Mouse (Mus musculus) ovary, postnatal 10 days (tissue): ENCODE results near the gene Sh3pxd2b.

Experiments
- DNase-seq: peaks from one replicate; pipeline ENCODE4 v3.0.0; 2022; ENCODE audit warnings: low spot score

Gene Sh3pxd2b

DNA sequence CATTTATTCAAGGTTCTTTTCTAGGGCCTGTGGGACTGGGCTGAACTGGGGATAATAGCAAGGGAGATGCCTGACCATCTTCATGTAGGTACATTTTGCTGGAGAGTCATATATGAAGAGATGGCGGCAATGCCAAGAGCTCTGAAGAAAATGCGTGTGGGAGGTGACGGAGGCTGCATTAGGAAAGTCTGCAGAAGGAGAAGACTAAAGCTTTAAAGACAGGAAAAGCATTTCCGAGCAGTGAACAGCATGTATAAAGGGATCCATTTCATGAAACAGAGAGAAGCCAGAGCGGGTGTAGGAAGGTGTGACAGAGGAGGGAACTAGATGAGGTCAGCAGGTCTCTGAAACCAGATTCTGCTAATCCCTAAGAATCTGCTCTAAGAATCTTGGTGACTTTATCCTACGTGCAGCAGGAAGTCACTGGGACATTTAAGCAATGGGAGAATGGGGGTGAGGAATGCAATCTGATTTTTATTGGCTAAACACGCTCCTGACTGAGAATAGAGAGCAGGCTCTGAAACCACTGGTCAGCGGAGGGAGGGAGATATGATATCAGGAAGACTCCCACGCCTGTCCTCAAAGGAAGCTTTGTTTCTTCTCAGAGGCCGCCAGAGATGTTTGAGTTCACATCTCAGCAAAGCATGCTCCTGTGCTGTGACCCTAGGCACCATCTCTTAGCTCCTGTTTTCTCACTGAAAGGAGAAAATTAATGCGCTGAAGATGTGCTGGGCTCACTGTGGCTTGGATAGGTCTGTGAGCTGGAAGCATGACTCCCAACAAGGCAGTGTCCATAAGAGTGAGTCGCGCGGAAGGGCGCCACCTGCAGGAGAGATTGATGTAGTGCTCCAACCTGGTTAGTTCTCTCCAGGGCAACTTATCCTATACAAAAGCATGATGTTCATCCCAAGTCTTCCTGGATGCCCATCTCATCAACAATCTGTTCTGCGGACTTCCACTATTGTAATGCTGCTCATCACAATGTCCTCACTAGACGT lies 6.8 kb upstream of the Sh3pxd2b start:
- no peak for DNase-seq

DNA sequence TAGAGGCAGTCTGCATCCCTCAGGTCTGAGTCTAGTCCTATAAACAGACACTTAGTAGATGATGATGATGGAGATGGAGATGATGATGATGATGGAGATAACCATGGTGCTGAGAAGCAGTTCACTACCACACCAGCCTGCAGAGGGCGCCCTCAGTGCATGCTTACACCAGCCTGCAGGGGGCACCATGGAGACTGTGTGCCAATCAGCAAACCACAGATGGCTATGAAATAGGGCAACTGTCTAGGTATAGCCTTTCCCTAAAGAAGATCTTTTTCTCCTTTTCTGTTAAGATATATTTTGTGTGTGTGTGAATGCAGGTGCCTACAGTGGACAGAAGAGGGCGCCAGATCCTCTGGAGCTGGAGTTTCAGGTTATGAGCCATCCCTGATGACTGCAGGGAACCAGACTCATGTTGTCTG lies 4.8 kb upstream of the Sh3pxd2b start:
- DNase-seq = no peak

DNA sequence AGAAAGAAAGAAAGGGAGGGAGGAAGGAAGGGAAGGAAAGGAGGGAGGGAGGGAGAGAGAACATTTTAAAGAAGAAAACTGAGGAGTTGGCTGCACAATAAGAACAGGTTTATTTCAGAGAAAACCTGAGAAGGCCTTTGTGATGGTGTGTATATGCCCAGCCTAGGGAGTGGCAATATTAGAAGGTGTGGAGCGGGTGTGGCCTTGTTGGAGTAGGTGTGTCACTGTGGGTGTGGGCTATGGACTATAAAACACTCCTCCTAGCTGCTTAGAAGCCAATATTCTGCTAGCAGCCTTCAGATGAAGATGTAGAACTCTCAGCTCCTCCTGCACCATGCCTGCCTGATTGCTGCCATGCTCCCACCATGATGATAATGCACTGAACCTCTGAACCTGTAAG lies 4.3 kb upstream of the Sh3pxd2b start:
- DNase-seq = no peak

DNA sequence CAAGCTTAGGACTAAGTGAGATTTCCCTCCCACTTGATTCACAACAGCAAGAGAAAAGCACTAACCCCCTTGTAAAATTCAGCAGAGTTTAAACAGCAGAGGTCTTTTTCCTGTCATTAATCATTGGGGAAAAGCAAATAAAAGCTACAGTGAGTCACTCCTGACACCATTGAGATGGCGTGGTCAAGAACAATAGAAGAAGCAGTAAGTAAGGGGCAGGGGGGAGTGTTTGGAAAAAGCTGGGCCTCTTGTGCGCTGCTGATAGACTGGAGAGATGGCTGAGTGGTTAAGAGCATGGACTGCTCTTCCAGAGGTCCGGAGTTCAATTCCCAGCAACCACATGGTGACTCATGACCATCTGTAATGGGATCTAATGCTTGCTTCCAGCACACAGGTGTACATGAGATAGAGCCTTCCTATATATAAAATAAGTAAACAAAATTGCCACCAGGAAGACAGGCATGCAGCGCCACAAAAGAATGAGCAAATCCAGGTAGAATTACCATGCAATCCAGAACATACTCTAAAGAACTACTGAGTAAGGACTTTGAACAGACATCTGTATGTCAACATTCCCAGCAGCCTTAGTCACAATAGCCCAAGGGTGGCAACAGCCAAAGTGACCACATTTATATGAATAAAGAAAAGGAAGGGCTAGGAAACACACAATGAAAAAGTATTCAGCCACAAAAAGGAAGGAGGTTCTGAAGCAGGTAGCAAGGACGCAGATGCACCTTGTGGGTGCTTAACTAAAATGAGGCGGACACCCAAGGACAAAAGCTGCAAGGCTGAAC lies 1.9 kb upstream of the Sh3pxd2b start:
- DNase-seq = no peak

DNA sequence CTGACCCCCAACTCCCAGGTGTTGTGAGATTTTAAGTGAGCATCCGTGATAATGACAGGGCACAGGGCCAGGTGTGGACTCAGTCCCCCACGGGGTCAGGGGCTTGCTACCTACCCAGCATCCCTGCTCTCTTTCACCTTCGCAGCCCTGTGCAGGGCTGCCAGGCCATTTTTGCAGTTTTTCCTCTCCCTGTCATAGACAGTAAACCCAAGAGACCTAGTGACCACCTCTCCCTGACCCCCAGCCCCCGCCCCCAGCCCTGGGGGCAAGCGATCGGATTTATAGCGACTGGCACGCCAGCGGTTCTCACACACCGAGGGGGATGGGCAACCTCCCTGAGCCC lies 385 bp upstream of the Sh3pxd2b start:
- no peak for DNase-seq

DNA sequence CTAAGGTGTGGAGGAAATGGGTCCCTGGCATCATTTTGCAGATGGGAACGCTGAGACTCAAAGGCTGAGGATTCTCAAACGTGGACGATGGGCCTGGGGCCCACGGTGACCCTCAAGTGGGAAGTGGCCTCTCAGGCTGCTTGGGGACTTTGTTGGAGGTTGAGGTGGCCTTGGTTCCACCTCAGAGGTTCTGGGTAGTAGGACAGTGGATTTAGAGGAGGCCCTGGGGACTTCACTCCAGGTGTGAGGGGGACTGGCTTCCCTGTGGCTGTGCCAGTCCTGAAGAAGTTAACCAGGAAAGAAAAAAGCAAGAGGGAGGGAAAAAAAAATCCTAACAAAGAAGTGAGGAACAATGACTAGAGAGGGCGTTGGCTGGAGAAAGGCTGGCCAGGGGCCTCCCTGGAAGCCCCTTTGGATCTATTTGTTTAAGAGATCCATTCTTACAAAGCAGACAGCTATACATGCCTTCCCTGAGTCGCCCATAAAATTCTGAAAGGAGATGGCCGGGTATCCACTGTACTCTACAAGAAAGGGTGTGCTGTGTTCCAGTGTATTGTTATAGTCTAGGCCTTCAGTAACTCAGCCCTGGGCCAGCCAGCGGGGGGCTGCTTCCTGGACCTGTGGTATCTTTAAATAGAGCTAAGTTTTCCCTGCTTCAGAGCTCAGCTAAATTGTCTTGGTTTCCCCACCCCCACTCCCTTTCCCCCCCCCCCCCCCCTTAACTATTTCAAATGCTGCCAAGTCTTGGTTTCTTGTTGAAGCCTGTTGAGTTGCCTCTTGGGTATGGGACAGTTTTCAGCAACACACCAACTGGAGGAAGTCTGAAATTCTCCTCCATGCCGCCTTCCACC lies 1.0 kb downstream of the Sh3pxd2b start:
- DNase-seq = no peak

DNA sequence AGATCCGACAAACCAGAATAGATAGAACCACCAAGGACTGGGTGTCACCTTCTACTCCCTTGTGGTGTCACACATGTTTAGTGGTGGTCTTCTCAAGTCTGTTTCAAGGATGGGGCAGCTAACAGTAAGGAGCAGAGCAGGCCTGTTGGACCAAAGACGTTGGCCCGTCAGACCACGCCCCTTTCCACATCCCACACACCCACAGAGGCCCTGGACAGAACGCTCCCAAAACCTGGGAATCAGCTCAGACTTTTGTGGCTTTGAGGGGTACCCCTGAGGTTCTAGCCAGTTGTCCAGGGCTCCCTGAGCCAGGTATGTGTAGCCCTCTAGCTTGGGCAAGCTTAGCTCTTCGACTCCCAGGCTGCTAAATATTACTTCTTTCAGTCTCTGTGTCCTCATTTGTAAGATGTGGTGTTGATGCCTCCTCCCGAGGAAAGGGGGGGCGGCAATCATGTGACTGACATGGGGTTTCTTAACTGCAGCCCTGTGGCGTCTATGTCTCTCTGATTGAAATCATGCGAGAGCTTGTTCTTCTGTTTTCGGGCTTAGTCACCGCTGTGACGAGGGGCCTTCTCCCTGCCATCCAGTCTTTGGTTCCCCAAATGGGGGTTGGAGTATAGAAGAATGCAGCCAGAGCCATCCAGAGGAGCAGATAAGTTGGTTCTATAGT lies 1.8 kb downstream of the Sh3pxd2b start:
- DNase-seq = no peak

DNA sequence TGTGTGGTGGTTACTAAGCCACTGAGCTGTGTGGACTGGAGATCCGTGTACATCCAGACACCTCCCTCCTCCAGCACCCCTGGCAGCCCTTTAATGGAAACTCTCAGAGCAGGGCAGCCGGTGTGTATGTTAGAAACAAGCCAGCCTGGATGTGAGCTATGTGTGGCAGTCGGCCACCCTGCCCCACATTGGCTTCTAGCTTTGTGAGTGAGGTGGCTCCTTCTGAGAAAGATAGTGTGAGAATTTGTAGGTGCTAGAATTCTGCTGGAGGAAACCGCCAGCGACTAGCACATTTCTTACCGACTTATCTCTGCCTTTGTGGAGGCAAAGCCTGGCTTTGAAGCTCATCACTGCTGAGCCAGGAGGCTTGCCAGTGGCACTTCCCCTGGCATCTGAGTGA lies 5.3 kb downstream of the Sh3pxd2b start:
- DNase-seq = no peak

DNA sequence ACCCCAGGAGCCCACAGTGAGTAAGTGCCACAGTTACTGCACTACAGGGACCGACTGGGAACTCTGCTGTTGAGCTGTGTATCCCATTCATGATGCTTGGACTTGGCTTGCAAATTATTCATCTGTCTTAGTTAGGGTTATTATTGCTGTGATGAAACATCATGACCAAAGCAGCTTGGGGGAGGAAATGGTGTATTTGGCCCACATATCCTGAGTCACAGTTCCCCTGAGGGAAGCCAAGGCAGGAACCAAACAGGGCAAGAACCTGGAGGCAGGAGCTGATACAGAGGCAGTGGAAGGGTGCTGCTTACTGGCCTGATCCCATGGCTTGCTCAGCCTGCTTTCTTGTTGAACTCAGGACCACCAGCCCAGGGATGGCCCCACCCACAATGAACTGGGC lies 7.8 kb downstream of the Sh3pxd2b start:
- DNase-seq = no peak

DNA sequence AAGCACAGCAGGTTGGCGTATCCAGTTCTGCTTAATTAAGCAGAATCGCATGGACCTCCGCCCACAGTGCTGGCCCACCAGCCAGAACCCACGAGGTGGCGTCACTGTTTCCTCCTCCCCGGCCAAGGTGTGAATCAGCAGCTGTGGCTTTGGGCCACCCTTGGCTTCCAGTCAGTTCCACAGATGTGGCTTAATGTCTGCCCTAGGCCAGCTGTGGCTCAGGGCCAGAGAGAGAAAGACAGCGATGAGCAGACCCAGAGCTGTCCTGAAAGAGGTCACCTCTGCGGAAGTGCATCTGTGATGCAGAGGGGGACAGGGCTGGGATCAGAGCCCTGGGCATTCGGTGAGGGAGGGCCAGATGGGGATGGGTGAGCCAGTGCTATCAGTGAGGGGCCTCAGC lies 10.1 kb downstream of the Sh3pxd2b start:
- DNase-seq = no peak

DNA sequence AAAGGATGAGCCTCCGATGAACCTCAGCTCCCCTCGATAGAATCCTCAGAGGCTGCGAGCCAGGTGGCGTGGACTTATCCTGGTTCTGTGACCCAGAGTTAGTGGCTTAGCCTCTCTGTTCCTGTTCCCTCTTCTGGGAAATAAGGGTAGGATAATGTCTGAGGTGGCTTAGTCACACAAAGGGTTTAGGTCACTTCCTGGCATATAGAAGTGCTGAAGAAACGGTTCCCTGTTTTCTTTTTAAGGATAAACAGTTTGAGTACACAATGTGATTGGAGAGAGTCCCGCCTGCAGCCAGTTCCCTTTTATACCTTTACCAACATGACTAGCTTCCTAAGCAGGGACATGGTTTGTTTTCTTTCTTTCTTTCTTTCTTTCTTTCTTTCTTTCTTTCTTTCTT lies 10.8 kb downstream of the Sh3pxd2b start:
- DNase-seq = no peak

DNA sequence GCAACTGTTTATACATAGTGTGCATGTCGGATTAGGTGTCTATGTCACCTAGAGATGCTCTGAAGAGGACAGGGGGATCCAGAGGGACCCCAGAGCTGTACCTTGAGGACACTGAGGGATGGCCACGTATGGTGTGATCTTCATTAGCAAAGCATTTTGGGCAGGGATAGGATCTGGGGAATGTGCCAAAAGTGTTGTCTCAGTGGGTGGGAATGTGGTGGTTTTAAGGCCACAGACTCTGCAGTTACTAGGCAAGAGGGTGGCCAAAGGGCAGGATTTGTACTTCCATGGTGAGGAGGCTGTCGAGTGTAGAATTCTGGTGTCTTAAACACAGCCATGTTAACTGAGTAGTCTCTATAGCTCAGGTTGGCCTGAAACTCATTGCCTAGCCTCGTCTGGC lies 11.9 kb downstream of the Sh3pxd2b start:
- DNase-seq = no peak

DNA sequence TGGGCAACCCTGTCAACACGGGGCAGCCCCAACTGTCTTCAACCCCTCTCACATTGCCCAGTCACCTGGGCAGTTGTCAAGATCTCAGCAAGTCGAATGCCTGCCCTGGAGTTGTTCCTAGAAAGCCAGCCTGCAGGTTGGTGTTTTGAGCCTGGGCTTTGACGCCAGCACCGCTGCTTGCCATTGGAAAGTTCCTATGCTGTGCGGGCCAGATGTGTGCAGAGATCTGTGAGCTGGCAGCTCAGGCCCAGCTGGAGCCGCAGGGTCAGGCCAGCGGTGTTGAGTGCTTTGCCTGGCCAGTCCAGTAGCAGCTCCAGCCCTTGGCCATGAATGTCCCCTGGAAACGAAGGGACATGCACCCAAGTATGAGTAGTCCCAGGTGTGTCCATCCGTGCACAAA lies 14.2 kb downstream of the Sh3pxd2b start:
- DNase-seq = no peak

DNA sequence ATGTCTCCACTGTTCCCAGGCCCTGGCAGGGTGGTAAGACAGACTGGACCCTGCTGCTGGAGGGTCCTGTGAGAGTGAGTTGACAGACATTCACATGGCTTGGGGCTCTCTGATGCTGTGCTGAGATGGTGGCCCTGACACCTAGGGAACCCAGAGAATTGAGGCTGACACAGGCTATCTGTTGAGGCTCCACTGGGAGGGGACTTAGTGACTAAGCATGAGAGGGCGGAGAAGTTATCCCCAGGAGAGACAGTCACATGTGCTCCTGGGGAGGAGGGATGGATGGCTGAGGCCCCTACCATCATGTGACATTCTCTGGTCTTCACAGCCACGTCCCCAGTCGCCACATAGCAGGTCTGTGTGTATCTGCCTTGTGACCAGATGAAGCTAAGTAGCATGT lies 15.6 kb downstream of the Sh3pxd2b start:
- no peak for DNase-seq

DNA sequence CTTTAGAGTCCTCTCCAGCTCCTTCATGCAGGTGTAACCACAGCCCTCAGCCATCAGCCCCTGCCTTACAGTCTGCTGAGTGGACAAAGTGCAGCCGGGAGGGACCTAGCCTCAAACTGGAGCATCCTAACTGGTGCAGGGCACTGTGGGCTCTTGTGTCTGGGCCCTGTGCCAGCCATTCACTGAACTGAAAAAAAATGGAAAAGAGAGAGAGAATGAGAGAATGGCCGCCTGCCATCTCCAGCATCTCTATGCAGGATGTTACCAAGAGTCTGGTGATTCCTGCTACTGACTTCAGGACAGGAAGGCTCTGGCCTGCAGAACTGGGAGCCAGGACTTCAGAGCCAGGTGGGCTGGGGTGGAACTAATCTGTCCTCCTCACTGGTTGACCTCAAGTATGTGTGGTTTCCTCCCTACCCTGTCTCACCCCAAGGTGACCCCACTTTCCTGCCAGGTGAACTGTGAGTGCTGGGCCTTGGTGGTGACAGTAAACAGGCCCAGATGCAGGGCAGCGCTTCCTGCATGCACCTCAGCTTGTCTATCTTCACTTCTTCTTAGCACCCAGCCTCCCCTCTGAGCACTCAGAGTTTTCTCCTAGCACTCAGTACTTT lies 16.1 kb downstream of the Sh3pxd2b start:
- DNase-seq = no peak

DNA sequence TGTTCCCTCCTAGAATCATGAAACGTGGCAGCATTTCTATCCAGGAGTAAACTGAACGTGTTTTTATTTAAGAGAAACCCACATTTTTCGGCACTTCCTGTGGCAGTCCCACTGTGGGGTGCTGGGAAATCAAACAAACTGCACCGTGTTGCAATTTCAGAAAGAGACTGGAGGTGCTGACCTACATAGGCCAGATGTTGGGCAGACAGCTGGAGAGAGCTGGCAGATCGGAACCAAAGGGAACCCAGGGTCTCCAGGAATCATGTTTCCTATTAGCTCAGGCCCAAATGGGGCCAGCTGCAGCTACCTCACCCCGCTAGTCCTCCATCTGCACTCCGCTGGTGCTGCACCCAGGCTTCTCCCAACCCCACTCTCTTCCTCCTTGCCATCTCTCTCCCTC lies 16.8 kb downstream of the Sh3pxd2b start:
- no peak for DNase-seq

DNA sequence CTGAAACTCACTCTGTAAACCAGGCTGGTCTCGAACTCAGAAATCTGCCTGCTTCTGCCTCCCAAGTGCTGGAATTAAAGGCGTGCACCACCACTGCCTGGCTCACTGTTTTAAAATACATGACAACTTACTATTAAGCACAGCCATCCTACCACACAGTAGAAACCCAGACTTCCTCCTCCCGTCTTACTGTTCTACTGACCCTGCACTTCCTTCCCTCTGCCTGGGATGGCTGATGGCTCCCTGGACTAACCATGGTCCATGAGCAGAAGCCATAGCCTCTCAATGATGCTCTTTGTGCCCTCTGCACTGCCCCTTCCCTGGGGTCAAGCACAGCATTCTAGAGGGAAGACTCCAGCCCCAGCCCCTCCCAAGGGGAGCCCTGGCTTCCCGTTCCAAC lies 17.9 kb downstream of the Sh3pxd2b start:
- DNase-seq = no peak

DNA sequence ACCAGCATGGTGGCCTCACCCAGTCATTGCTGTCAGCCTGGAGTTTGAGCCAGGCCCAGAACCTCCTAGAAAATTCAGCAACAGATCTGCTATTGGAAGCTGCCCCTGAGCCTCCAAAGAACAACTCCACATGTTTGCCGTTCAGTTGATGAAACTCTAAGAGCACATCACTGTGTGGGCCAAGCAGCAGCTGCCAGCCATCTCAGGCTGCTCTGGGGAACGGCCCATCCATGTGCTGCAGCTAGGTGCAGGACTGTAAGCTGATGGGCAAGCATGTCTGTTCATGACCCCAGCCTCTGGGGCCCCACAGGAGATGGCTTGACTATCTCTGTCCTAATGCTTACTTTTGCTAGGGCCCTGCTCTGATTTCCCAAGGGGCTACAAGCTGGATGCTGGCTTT lies 19.4 kb downstream of the Sh3pxd2b start:
- no peak for DNase-seq

DNA sequence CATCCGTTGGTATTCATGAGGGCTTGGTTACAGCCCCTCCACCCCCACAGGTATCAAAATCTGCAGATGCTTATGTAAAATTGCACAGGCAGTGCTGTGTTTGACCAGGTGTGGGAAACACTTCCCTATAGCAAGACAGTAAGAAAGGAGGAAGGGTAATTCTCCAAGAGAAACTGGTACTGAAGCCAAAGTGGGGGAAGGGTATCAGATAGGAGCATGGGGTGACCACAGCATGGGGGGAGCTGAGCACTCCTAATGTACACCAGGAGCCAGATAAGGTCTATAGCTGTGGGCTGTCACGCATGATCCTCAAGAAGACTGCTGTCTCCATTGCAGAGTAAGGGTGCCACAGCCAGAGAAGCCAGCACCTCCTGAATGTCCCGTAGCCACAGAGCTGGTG lies 21.4 kb downstream of the Sh3pxd2b start:
- DNase-seq = no peak

DNA sequence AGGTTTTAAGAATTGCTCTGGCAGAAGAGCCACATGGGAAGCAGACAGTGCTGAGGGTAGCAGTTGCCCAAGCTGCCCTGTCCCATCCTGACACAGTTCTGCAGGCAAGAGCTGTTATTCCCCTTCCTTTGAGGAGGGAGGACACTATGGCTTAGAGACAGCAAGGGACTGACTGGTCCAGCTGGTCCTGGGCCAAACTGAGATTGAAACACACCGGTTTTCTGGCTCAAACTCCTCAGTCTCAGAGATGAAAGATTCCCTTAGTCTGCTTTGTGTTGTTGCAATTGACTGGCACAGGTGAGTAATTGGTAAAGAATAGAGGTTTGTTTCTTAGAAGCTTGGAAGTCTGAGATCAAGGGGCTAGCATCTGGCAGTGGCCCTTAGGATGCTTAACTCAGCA lies 23.3 kb downstream of the Sh3pxd2b start:
- DNase-seq = no peak

DNA sequence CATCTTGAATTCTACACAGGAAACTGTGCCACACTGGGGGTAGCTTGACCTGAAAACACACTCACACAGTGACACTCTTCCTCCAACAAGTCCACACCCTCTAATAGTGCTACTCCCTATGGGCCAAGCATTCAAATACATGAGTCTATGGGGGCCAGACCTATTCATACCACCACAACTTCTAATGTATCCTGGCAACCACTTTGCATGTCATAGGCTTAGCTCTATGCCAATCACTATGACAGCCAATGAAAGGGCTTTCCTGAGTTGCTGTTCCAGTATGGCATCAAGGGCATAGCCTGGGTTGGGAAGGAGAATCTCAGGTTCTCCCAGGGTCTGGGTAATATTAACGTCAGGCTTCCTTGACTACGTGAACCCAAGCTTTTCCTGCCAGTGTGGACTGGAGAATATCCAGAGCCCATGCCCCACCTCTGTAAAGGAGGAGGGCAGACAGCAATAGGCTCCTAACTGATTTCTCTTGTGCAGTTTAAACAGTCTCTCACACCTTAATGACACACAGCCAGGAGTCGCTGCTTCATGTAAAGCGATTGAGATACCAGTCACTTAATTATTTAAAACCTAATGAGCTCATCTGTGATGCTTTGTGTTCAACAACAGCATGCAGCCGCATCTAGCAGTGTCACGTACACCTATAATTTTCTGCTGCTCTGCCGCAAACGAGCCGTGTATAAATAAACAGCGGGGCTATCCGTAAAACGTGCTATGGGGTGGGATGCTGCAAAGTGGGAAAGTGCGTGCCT lies 25.8 kb downstream of the Sh3pxd2b start:
- DNase-seq = no peak
